Mouse (Mus musculus) kidney, embryonic 15.5 days (tissue): ENCODE data around the gene 2810459M11Rik. TPM values are rescaled to one million over a fixed set of nuclear protein-coding genes. Genes with fewer than 3 reads are reported as not detected.

Experiments
- ATAC-seq: fragments of 200-750 bp; cut with Nextera tagmentation; replicated peaks from 2 replicates; pipeline ENCODE4 v1.8.0; 2017; ENCODE audit warnings: moderate TSS enrichment; ENCODE audit not compliant: low FRiP score
- H3K27ac ChIP-seq: fragments of 300-500 bp; sonication (generic); 2 replicates; pipeline ENCODE4 v1.5.1; 2015; ENCODE audit warnings: mild to moderate bottlenecking, inconsistent platforms
- H3K27me3 ChIP-seq: fragments of 300-500 bp; sonication (generic); 2 replicates; pipeline ENCODE4 v1.6.1; 2015; ENCODE audit warnings: inconsistent platforms
- H3K36me3 ChIP-seq: fragments of 300-500 bp; sonication (generic); 2 replicates; pipeline ENCODE4 v1.6.1; 2015; ENCODE audit warnings: inconsistent platforms
- H3K4me1 ChIP-seq: fragments of 300-500 bp; sonication (generic); 2 replicates; pipeline ENCODE4 v1.6.1; 2015; ENCODE audit warnings: inconsistent platforms
- H3K4me2 ChIP-seq: fragments of 300-500 bp; sonication (generic); 2 replicates; pipeline ENCODE4 v1.6.1; 2015; ENCODE audit warnings: moderate library complexity, mild to moderate bottlenecking, inconsistent platforms
- H3K4me3 ChIP-seq: fragments of 300-500 bp; sonication (generic); replicated peaks from 2 replicates; pipeline ENCODE4 v1.5.1; 2015; ENCODE audit warnings: mild to moderate bottlenecking, inconsistent platforms
- H3K9ac ChIP-seq: fragments of 300-500 bp; sonication (generic); 2 replicates; pipeline ENCODE4 v1.6.1; 2015; ENCODE audit warnings: mild to moderate bottlenecking, inconsistent platforms
- H3K9me3 ChIP-seq: fragments of 300-500 bp; sonication (generic); replicated peaks from 2 replicates; pipeline ENCODE4 v1.6.1; 2016; ENCODE audit warnings: inconsistent platforms
- WGBS: fragments of 180-500 bp; shearing (Covaris S2); methylation state at CpG from one replicate; pipeline ENCODE4 v1.1.7; 2015; ENCODE audit warnings: mixed read lengths; 5-methylcytosine and 5-hydroxymethylcytosine counted together
- polyA plus RNA-seq: library from polyadenylated mRNA; unstranded; fragments of >200 nt; fragmentation: Nextera tagmentation; extraction: Ambion mirVana; gene quantifications from 2 replicates; pipeline ENCODE4 v1.2.1, GENCODE M21; 2015

Gene 2810459M11Rik
- polyA plus RNA-seq, 1 experiment from 2014 or later = 1.2 TPM

- Histone ChIP-seq H3K9me3 (no peaks in the 10 kb centered on the region), H3K27ac (no peak overlapping the region), H3K36me3 (no peaks in the 10 kb centered on the region), H3K4me3 (no peak overlapping the region), H3K4me2 (no peak overlapping the region), H3K27me3 (0 out of 2 replicates have a peak, but pooled peaks cover 3% of the 10 kb centered on the region), H3K9ac (no peak overlapping the region), H3K4me1 (no peaks in the 10 kb centered on the region)
- 18% methylated on average over 11 of the region's 11 CpGs for WGBS
- ATAC-seq = no peak
These were observed 13.2 kb upstream of the 2810459M11Rik start for GRCm38 (mm10) chr1:86032273-86032987.

- Histone ChIP-seq H3K4me2 (no peak overlapping the region), H3K4me1 (peaks cover 4% of the 10 kb centered on the region; the same call in 1 of the 2 replicates), H3K27ac (0 out of 2 replicates have a peak overlapping the region, but pooled peaks have one; percentile 13), H3K4me3 (no peak overlapping the region), H3K27me3 (peaks cover 5% of the 10 kb centered on the region; the same call in 1 of the 2 replicates), H3K36me3 (no peaks in the 10 kb centered on the region), H3K9ac (no peak overlapping the region), H3K9me3 (no peaks in the 10 kb centered on the region)
- ATAC-seq = 0 out of 2 replicates have a peak, but pooled peaks have one; percentile 40
- 67% methylated on average over 3 of the region's 3 CpGs for WGBS
These were observed 7.3 kb upstream of the 2810459M11Rik start for GRCm38 (mm10) chr1:86038191-86038951.

- WGBS = 59% methylated on average over 4 of the region's 4 CpGs
- H3K27ac ChIP-seq = no peak overlapping the region
These were observed 5.5 kb upstream of the 2810459M11Rik start for GRCm38 (mm10) chr1:86040131-86040530.

GRCm38 (mm10) chr1:86040817-86041216, 4.8 kb upstream of the 2810459M11Rik start:
- H3K4me1 ChIP-seq = peaks cover 8% of the 10 kb centered on the region
- no peak overlapping the region for H3K9ac ChIP-seq
- no peak for ATAC-seq
- H3K4me2 ChIP-seq = no peak overlapping the region
- 87% methylated on average over 3 of the region's 3 CpGs for WGBS
- no peaks in the 10 kb centered on the region for H3K36me3 ChIP-seq
- peaks cover 29% of the 10 kb centered on the region for H3K27me3 ChIP-seq
- no peak overlapping the region for H3K27ac ChIP-seq
- H3K9me3 ChIP-seq = no peaks in the 10 kb centered on the region
- no peak overlapping the region for H3K4me3 ChIP-seq

More at GRCm38 (mm10) chr1:86040131-86040530, 5.5 kb upstream of the 2810459M11Rik start:
- peaks cover 22% of the 10 kb centered on the region for H3K27me3 ChIP-seq
- H3K4me2 ChIP-seq = no peak overlapping the region
- no peaks in the 10 kb centered on the region for H3K36me3 ChIP-seq
- no peak overlapping the region for H3K9ac ChIP-seq
- H3K9me3 ChIP-seq = no peaks in the 10 kb centered on the region
- H3K4me1 ChIP-seq = peaks cover 4% of the 10 kb centered on the region; the same call in 1 of the 2 replicates
- H3K4me3 ChIP-seq = no peak overlapping the region
- ATAC-seq = no peak

- no peak overlapping the region for H3K4me3 ChIP-seq
- 67% methylated on average over 4 of the region's 4 CpGs for WGBS
- H3K27ac ChIP-seq = no peak overlapping the region
- peaks cover 63% of the 10 kb centered on the region for H3K27me3 ChIP-seq
- no peak overlapping the region for H3K9ac ChIP-seq
- H3K4me1 ChIP-seq = peaks cover 20% of the 10 kb centered on the region
- ATAC-seq = no peak
- H3K4me2 ChIP-seq = no peak overlapping the region
- no peaks in the 10 kb centered on the region for H3K9me3 ChIP-seq
- no peaks in the 10 kb centered on the region for H3K36me3 ChIP-seq
These were observed 607 bp upstream of the 2810459M11Rik start for GRCm38 (mm10) chr1:86045056-86045455.

- Histone ChIP-seq H3K27me3 (peaks cover 63% of the 10 kb centered on the region), H3K9me3 (no peaks in the 10 kb centered on the region), H3K4me2 (peak overlapping the region; percentile 99), H3K9ac (0 out of 2 replicates have a peak overlapping the region, but pooled peaks have one; percentile 14), H3K27ac (no peak overlapping the region), H3K4me1 (peaks cover 16% of the 10 kb centered on the region), H3K4me3 (peak overlapping the region; percentile 60), H3K36me3 (no peaks in the 10 kb centered on the region)
- 0 out of 2 replicates have a peak, but pooled peaks have one; percentile 10 for ATAC-seq
- 7% methylated on average over 24 of the region's 24 CpGs for WGBS
These were observed 1.3 kb downstream of the 2810459M11Rik start for GRCm38 (mm10) chr1:86046833-86047563.

GRCm38 (mm10) chr1:86048231-86048630, 2.6 kb downstream of the 2810459M11Rik start:
- H3K27me3 ChIP-seq = peaks cover 60% of the 10 kb centered on the region
- H3K4me2 ChIP-seq = no peak overlapping the region
- H3K9me3 ChIP-seq = no peaks in the 10 kb centered on the region
- no peak overlapping the region for H3K27ac ChIP-seq
- no peak for ATAC-seq
- H3K4me1 ChIP-seq = peaks cover 16% of the 10 kb centered on the region
- H3K36me3 ChIP-seq = no peaks in the 10 kb centered on the region
- 84% methylated on average over 4 of the region's 4 CpGs for WGBS
- H3K9ac ChIP-seq = no peak overlapping the region
- H3K4me3 ChIP-seq = no peak overlapping the region

- no peak overlapping the region for H3K4me2 ChIP-seq
- H3K36me3 ChIP-seq = no peaks in the 10 kb centered on the region
- H3K27ac ChIP-seq = no peak overlapping the region
- no peak overlapping the region for H3K9ac ChIP-seq
- H3K4me1 ChIP-seq = peaks cover 16% of the 10 kb centered on the region
- H3K27me3 ChIP-seq = peaks cover 55% of the 10 kb centered on the region
- no peak overlapping the region for H3K4me3 ChIP-seq
- 82% methylated on average over 3 of the region's 3 CpGs for WGBS
- no peak for ATAC-seq
- no peaks in the 10 kb centered on the region for H3K9me3 ChIP-seq
These were observed 3.1 kb downstream of the 2810459M11Rik start for GRCm38 (mm10) chr1:86048744-86049143.

GRCm38 (mm10) chr1:86053198-86053921, 7.7 kb downstream of the 2810459M11Rik start:
- peaks cover 8% of the 10 kb centered on the region for H3K27me3 ChIP-seq
- no peak for ATAC-seq
- H3K36me3 ChIP-seq = no peaks in the 10 kb centered on the region
- no peak overlapping the region for H3K4me2 ChIP-seq
- no peaks in the 10 kb centered on the region for H3K4me1 ChIP-seq
- no peak overlapping the region for H3K27ac ChIP-seq
- no peaks in the 10 kb centered on the region for H3K9me3 ChIP-seq
- WGBS = 80% methylated on average over 12 of the region's 12 CpGs
- no peak overlapping the region for H3K4me3 ChIP-seq
- no peak overlapping the region for H3K9ac ChIP-seq

- Histone ChIP-seq H3K4me2 (no peak overlapping the region), H3K36me3 (no peaks in the 10 kb centered on the region), H3K27me3 (no peaks in the 10 kb centered on the region), H3K4me1 (peaks cover 10% of the 10 kb centered on the region; the same call in 1 of the 2 replicates), H3K9ac (no peak overlapping the region), H3K27ac (no peak overlapping the region), H3K4me3 (no peak overlapping the region), H3K9me3 (no peaks in the 10 kb centered on the region)
- ATAC-seq = no peak
- 49% methylated on average over 3 of the region's 3 CpGs for WGBS
These were observed 9.3 kb downstream of the 2810459M11Rik start for GRCm38 (mm10) chr1:86054943-86055342.

- ATAC-seq = no peak
- no peak overlapping the region for H3K27ac ChIP-seq
- WGBS = 90% methylated on average over 4 of the region's 4 CpGs
These were observed 10.6 kb downstream of the 2810459M11Rik start for GRCm38 (mm10) chr1:86056284-86056683.

More at GRCm38 (mm10) chr1:86056284-86056683, 10.6 kb downstream of the 2810459M11Rik start:
- Histone ChIP-seq H3K4me1 (peaks cover 10% of the 10 kb centered on the region; the same call in 1 of the 2 replicates), H3K9me3 (no peaks in the 10 kb centered on the region), H3K36me3 (no peaks in the 10 kb centered on the region), H3K4me3 (no peak overlapping the region), H3K27me3 (no peaks in the 10 kb centered on the region), H3K9ac (no peak overlapping the region), H3K4me2 (no peak overlapping the region)
